Mouse (Mus musculus): ENCODE measurements at regions not wholly inside any gene's neighbourhood (a gene's known extent, or its start where the extent isn't known, plus 50 kb on each side); places are given as distances from the start of the nearest gene placed in this dataset.

GRCm38 (mm10) chr1:175545131-175545530 lies 52.8 kb upstream of the Rgs7 start:
- DNase-seq: peak; percentile 50 to 63

All from cerebellum, postnatal 36 days (tissue).